Mouse (Mus musculus) embryonic fibroblast, embryonic 13.5 days (primary cell): ENCODE measurements at regions not wholly inside any gene's neighbourhood (a gene's known extent, or its start where the extent isn't known, plus 50 kb on each side); places are given as distances from the start of the nearest gene placed in this dataset.

ENCODE experiments used
- CTCF ChIP-seq: IDR thresholded peaks from 2 replicates; pipeline ENCODE4 v1.5.1; 2011; ENCODE audit warnings: mild to moderate bottlenecking, control low read depth, low read length, moderate library complexity, borderline replicate concordance; ENCODE audit not compliant: insufficient read depth
- POLR2A ChIP-seq: IDR thresholded peaks from 2 replicates; pipeline ENCODE4 v1.6.1; 2011; ENCODE audit warnings: low read depth, mild to moderate bottlenecking, control low read depth, low read length, moderate library complexity

DNA sequence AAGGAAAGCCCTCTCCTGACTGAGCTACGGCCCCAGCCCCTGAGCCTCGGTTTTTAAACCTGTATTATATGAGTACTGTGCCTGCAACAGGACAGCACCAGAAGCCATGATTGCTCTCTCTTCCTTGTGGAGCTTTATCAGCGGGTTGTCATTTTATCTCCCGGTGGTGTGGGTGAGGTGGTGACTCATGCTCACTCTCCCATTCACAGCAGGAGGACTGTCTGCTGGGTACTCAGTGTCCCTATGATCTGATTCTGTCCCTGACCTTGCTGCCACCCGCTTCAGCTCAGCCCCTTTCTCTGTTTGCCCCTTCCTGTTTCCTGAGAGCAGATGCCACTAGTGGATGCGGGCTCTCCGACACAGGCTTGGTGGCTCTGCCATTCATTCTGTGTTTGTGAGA, 277.9 kb downstream of the Med13l start:
- TF ChIP-seq POLR2A, result no peak
- no peak for TF ChIP-seq CTCF
